Mouse (Mus musculus) small intestine, adult 2 months (tissue): Measurements from ENCODE around the gene Rasal1.

Experiments used
- CTCF ChIP-seq: fragments of 200-500 bp; IDR thresholded peaks from 2 replicates; pipeline ENCODE4 v1.5.1; 2012; ENCODE audit warnings: low read depth, mild to moderate bottlenecking, control low read depth, inconsistent platforms, low read length, moderate library complexity, mixed read lengths; ENCODE audit not compliant: insufficient replicate concordance, insufficient read length; ENCODE audit errors: extremely low read depth
- POLR2A ChIP-seq: fragments of 200-500 bp; IDR thresholded peaks from 2 replicates; pipeline ENCODE4 v1.6.1; 2012; ENCODE audit warnings: low read depth, mild to moderate bottlenecking, control low read depth, inconsistent platforms, low read length, moderate library complexity

GRCm38 (mm10) chr5:120612822-120613604 is 35.6 kb upstream of the Rasal1 start:
- TF ChIP-seq CTCF (no peak), POLR2A (peak; percentile 65; the same call in 1 of the 2 replicates)
